Mouse (Mus musculus) heart, embryonic 11.5 days (tissue): ENCODE data around the gene Gabpa. TPM values are rescaled to one million over a fixed set of nuclear protein-coding genes. Genes with fewer than 3 reads are reported as not detected.

Source experiments
- polyA plus RNA-seq: library from polyadenylated mRNA; unstranded; fragments of >200 nt; fragmentation: Nextera tagmentation; extraction: Ambion mirVana; gene quantifications from 2 replicates; pipeline ENCODE4 v1.2.1, GENCODE M21; 2014

The Gabpa gene
- polyA plus RNA-seq, 1 experiment from 2014 or later: 35.3 TPM

Other genes with a start within 250 kb of the Gabpa start
- gene Mrpl39, start 99.2 kb upstream of the Gabpa start, polyA plus RNA-seq: 51.4 and 53.0 TPM in 2 replicates
- 8.1 and 9.8 TPM in 2 replicates for gene Jam2, start 60.8 kb upstream of the Gabpa start, polyA plus RNA-seq
- gene Atp5j, start 700 bp downstream of the Gabpa start, polyA plus RNA-seq: 1,388 and 1,414 TPM in 2 replicates